Mouse (Mus musculus) forebrain, embryonic 14.5 days (tissue): Measurements from ENCODE around the gene 4930451I11Rik. TPM values are rescaled to one million over a fixed set of nuclear protein-coding genes. Genes with fewer than 3 reads are reported as not detected.

Source experiments
- ATAC-seq: fragments of 200-750 bp; cut with Nextera tagmentation; 2 replicates; pipeline ENCODE4 v1.8.0; 2017; ENCODE audit warnings: mild to moderate bottlenecking, moderate library complexity
- DNase-seq: peaks from one replicate; pipeline ENCODE4 v3.0.0-alpha.2; 2015; ENCODE audit warnings: low spot score
- H3K27ac ChIP-seq: fragments of 300-500 bp; sonication (generic); 2 replicates; pipeline ENCODE4 v1.5.1; 2014; ENCODE audit warnings: low read depth, mild to moderate bottlenecking, control low read depth, low read length, moderate library complexity
- H3K27me3 ChIP-seq: fragments of 300-500 bp; sonication (generic); replicated peaks from 2 replicates; pipeline ENCODE4 v1.6.1; 2014; ENCODE audit warnings: low read length, control low read depth, mixed read lengths; ENCODE audit not compliant: control insufficient read depth, insufficient read depth
- H3K36me3 ChIP-seq: fragments of 300-500 bp; sonication (generic); 2 replicates; pipeline ENCODE4 v1.6.1; 2014; ENCODE audit warnings: low read length, control low read depth; ENCODE audit not compliant: control insufficient read depth, insufficient read depth
- H3K4me1 ChIP-seq: fragments of 300-500 bp; sonication (generic); 2 replicates; pipeline ENCODE4 v1.6.1; 2014; ENCODE audit warnings: antibody characterized with exemption, low read length, control low read depth; ENCODE audit not compliant: control insufficient read depth, insufficient read depth
- H3K4me2 ChIP-seq: fragments of 300-500 bp; sonication (generic); 2 replicates; pipeline ENCODE4 v1.6.1; 2014; ENCODE audit warnings: mild to moderate bottlenecking, control low read depth, low read length
- H3K4me3 ChIP-seq: fragments of 300-500 bp; sonication (generic); 2 replicates; pipeline ENCODE4 v1.5.1; 2014; ENCODE audit warnings: low read depth, low read length, control low read depth
- H3K9ac ChIP-seq: fragments of 300-500 bp; sonication (generic); 2 replicates; pipeline ENCODE4 v1.6.1; 2014; ENCODE audit warnings: mild to moderate bottlenecking, low read length, control low read depth, moderate library complexity
- H3K9me3 ChIP-seq: fragments of 300-500 bp; sonication (generic); replicated peaks from 2 replicates; pipeline ENCODE4 v1.6.1; 2016; ENCODE audit warnings: low read length, control low read depth, mixed read lengths; ENCODE audit not compliant: control insufficient read depth
- WGBS: fragments of 180-500 bp; shearing (Covaris S2); extraction: QIAGEN DNeasy Blood & Tissue Kit; methylation state at CpG from one replicate; pipeline ENCODE4 v1.1.7; 2014; 5-methylcytosine and 5-hydroxymethylcytosine counted together
- polyA plus RNA-seq: library from polyadenylated mRNA; unstranded; fragments of >200 nt; fragmentation: Nextera tagmentation; extraction: Ambion mirVana; gene quantifications from 2 replicates; pipeline ENCODE4 v1.2.1, GENCODE M21; 2014

The 4930451I11Rik gene
- polyA plus RNA-seq, 1 experiment from 2014 or later: not detected

DNA sequence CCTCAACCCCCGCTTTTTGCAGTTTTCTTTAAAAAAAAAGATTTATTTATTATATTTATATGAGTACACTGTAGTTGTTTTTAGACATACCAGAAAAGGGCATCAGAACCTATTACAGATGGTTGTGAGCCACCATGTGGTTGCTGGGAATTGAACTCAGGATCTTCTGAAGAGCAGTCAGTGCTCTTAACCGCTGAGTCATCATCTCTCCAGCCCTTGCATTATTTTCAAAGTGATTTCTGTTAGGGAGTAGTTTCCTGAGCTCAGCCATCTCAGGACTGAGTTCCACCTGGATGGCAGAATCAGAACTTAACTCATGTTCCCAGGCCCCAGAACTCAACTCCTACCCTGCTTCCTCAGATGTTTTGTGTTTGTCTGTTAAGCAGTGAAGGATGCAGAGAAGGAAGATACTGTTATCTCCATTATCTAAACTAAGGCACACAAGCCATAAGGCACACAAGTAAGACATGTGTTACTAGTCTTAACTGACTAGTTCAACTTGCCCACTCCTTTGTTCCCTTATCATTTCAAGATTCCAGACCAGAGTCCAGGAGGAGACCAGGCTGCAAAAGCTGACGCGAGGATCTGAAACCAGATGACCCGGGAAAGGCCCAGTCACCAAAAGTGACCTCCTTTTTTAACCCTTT lies 21.6 kb downstream of the 4930451I11Rik start:
- Histone ChIP-seq H3K27me3 (no peaks in the 10 kb centered on the region), H3K36me3 (peaks cover 7% of the 10 kb centered on the region; the same call in 1 of the 2 replicates), H3K4me1 (peaks cover 8% of the 10 kb centered on the region), H3K4me3 (no peak overlapping the region), H3K4me2 (peak overlapping the region; percentile 90), H3K9ac (no peak overlapping the region; the same call in 1 of the 2 replicates), H3K27ac (no peak overlapping the region), H3K9me3 (no peaks in the 10 kb centered on the region)
- ATAC-seq: no peak
- 77% methylated on average over 5 of the region's 5 CpGs for WGBS
- no peak for DNase-seq

DNA sequence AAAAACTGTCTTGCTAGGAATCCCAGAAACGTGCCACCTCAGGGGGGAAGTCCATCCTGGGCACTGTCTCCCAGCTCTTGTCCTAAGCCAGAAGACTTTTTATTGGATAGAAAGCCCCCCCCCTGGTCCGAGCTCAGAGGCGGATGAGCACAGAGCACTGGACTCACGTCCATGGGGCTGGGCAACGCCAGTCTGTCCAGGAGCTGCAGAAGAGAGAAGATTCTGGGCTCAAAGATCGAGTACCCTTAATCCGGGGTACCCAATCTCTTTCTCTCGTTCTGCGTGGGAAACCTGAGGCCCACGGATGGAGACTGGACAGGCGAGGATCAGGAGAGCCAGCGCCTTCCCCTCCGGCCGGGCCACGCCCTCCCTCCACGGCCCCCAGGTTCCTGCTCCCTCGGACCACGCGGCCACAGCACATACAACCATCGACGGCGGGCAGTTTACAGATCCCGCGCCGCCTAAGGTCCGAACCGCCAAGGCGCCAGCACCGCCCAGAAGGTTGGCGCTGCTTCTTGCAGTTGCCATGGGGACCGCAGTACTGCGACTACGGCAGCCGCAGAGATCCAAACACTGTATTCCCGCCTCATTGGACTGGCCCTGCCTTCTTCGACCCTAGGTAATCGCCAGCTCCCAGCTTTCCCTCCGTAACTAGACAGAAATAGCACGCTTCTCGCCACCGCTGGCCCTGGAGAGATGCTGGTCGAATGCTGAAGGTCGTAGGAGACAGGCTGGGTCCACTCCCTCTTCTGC lies 22.6 kb downstream of the 4930451I11Rik start:
- Histone ChIP-seq H3K9ac (peak overlapping the region; percentile 88), H3K4me1 (peaks cover 8% of the 10 kb centered on the region), H3K27ac (peak overlapping the region; percentile 67), H3K4me3 (peak overlapping the region; percentile 72), H3K4me2 (peak overlapping the region; percentile 90), H3K27me3 (no peaks in the 10 kb centered on the region), H3K9me3 (no peaks in the 10 kb centered on the region), H3K36me3 (peaks cover 12% of the 10 kb centered on the region; the same call in 1 of the 2 replicates)
- peak; percentile 98 for ATAC-seq
- WGBS: under 1% methylated on average over 43 of the region's 43 CpGs
- peak; percentile 94 for DNase-seq

DNA sequence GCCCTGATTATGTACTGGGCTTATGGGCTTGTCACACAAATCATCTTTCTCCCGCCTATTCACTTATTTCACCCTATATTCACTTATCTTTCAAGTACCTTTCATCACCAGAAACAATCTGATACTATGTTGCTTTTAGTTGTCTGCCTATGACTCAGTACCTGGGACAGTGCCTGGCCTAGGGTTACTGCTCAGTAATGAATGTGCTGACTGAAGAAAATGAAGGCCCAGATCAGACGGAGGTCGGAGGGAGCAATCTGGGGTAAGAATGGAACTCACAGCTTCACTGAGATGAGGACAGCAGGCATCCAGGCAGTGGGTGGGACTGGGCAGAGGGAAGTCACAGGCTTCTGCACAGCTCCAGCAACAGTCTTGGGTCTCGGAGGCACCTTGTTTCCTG lies 24.0 kb downstream of the 4930451I11Rik start:
- no peak for ATAC-seq
- Histone ChIP-seq H3K27me3 (no peaks in the 10 kb centered on the region), H3K4me3 (no peak overlapping the region), H3K4me2 (peak overlapping the region; percentile 90; the same call in 1 of the 2 replicates), H3K36me3 (peaks cover 25% of the 10 kb centered on the region), H3K9ac (peak overlapping the region; percentile 88; the same call in 1 of the 2 replicates), H3K27ac (no peak overlapping the region), H3K4me1 (peaks cover 8% of the 10 kb centered on the region), H3K9me3 (no peaks in the 10 kb centered on the region)
- no peak for DNase-seq
- 75% methylated on average over 4 of the region's 4 CpGs for WGBS

DNA sequence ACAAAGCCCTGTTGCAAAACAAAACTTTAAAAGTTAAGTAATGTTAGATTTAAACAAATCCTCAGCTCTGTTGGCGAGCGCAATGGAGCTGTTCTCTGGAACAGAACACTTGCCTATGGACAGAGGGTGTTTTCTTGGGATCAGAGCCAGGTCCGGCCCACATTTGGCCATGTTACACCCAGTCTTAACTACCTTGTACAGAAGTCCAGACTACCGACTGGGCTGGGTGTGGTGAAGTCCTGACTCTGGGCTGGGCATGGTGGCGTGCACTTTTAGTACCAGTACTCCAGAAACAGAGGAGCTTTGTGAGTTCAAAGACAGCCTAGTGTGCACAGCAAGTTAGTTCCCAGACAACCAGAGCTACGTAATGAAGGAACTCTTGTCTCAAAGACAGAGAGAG lies 24.5 kb downstream of the 4930451I11Rik start:
- DNase-seq: no peak
- WGBS: 84% methylated on average over 6 of the region's 6 CpGs
- peaks cover 26% of the 10 kb centered on the region for H3K36me3 ChIP-seq
- ATAC-seq: no peak
- no peak overlapping the region for H3K27ac ChIP-seq
- no peak overlapping the region for H3K4me3 ChIP-seq
- no peak overlapping the region for H3K4me2 ChIP-seq
- H3K4me1 ChIP-seq: peaks cover 8% of the 10 kb centered on the region
- no peaks in the 10 kb centered on the region for H3K27me3 ChIP-seq
- no peaks in the 10 kb centered on the region for H3K9me3 ChIP-seq
- 0 out of 2 replicates have a peak overlapping the region, but pooled peaks have one; percentile 9 for H3K9ac ChIP-seq

DNA sequence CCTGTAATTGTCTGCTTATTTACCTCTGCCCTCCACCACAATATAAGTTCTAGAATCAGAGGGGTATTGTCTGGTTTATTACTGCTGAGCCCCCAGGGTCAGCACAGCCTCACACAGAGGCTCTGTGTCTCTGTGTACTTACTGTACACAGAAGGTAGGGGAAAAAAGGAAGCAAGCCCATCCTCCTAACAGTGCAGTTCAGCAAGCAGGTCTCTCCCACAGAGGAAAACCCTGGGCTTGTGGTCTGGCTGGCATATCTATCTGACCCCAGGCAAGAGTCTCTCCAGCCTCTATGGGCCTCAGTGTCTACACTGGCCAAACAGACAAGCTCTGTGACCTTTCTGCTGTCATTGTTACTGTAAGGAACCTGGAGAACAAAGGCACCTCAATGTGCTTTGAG lies 27.7 kb downstream of the 4930451I11Rik start:
- Histone ChIP-seq H3K27me3 (no peaks in the 10 kb centered on the region), H3K9me3 (no peaks in the 10 kb centered on the region), H3K4me3 (no peak overlapping the region), H3K27ac (no peak overlapping the region), H3K4me2 (no peak overlapping the region), H3K9ac (no peak overlapping the region), H3K4me1 (peaks cover 12% of the 10 kb centered on the region), H3K36me3 (peaks cover 28% of the 10 kb centered on the region)
- ATAC-seq (no peak), DNase-seq (no peak)

DNA sequence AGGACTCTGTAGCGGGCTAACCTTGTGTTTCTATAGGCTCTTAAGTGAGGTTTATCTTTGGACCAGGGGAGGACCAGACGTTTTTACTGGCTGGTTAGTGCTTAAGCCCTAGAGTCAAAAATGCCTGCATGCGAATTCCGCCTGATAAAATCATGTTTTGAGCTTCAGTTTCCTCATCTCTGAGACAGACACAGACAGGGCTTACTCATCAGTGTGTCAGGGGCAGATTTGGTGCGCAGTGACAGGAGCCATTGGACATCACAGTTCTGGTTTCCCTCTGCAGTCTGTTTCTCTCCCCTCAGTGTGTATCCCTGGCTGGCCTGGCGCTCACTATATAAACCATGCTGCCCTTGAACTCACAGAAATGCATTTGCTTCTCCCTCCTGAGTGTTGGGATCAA lies 28.3 kb downstream of the 4930451I11Rik start:
- Histone ChIP-seq H3K36me3 (peaks cover 28% of the 10 kb centered on the region), H3K4me2 (no peak overlapping the region)
- DNase-seq: no peak

DNA sequence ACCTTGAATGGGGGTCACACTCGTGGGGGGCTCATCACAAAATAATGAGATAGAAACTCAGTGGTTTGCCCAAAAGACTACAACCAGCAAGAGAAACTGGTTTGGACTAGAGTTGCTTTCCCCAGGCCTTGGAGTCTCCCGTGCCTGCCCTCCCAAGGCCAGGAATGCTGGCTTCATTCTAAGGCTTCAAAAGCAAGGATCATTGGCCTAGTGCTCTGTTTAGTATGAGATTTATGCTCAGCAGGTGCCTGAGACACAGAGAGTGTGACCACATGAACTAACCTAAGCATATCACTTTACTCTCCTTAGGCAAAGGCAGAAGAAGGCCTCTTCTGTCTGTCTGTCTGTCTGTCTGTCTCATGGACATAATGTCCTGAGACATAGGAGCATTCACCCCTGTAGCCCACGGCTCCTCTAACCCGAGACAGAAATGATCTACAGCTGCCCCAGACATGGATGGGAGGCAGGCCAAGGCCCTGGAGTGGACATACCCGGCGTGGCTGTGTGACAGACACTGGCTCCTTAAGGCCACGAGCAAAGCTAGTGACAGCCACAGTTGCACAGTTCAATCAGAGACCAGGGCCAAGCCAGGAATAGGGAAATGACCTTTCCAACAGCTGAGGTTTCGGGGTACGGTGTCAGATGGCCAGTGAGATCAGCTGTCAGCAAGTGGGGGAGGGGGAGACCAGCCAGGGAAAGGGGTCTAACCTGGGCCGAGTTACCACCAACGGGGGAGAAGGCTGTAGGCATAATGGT lies 29.1 kb downstream of the 4930451I11Rik start:
- peaks cover 28% of the 10 kb centered on the region for H3K36me3 ChIP-seq
- H3K27me3 ChIP-seq: no peaks in the 10 kb centered on the region
- H3K4me2 ChIP-seq: no peak overlapping the region
- no peak overlapping the region for H3K4me3 ChIP-seq
- peaks cover 12% of the 10 kb centered on the region for H3K4me1 ChIP-seq
- H3K9me3 ChIP-seq: no peaks in the 10 kb centered on the region
- no peak overlapping the region for H3K9ac ChIP-seq
- ATAC-seq (no peak), DNase-seq (no peak)
- no peak overlapping the region for H3K27ac ChIP-seq
- WGBS: 89% methylated on average over 11 of the region's 11 CpGs

More for the DNA sequence above, 28.3 kb downstream of the 4930451I11Rik start:
- H3K9me3 ChIP-seq: no peaks in the 10 kb centered on the region
- no peak for ATAC-seq
- peaks cover 8% of the 10 kb centered on the region for H3K4me1 ChIP-seq
- H3K9ac ChIP-seq: no peak overlapping the region
- H3K27me3 ChIP-seq: no peaks in the 10 kb centered on the region
- WGBS: 94% methylated on average over 6 of the region's 6 CpGs
- no peak overlapping the region for H3K27ac ChIP-seq
- no peak overlapping the region for H3K4me3 ChIP-seq

DNA sequence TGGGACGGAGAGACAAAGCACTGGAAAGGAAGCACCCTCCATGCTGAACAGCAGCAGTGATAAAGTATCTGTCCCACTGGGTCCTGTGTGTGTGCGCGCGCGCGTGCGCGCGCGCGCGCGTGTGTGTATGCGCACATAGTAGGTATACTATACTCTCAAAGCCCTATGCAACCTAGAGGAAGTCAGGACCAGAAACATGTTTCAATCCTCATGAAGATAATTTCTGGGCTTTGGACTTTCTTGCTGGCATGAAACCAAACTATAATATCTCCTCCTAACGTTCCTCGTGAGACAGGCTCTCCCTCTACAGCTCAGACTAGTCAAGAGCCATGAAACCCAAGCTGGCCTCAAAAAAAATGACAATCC lies 30.4 kb downstream of the 4930451I11Rik start:
- no peak overlapping the region for H3K4me2 ChIP-seq
- peaks cover 12% of the 10 kb centered on the region for H3K4me1 ChIP-seq
- H3K9ac ChIP-seq: no peak overlapping the region
- DNase-seq: no peak
- no peak for ATAC-seq
- no peaks in the 10 kb centered on the region for H3K9me3 ChIP-seq
- H3K27ac ChIP-seq: no peak overlapping the region
- 96% methylated on average over 16 of the region's 16 CpGs for WGBS
- peaks cover 40% of the 10 kb centered on the region for H3K36me3 ChIP-seq
- H3K4me3 ChIP-seq: no peak overlapping the region
- no peaks in the 10 kb centered on the region for H3K27me3 ChIP-seq
